Mouse (Mus musculus) heart, postnatal 4 days (tissue): ENCODE data around the gene Shisa7. TPM values are rescaled to one million over a fixed set of nuclear protein-coding genes. Genes with fewer than 3 reads are reported as not detected.
"Not testable (repeated sequence)": the region's sequence is repeated elsewhere in the genome, so short reads cannot be mapped to it uniquely, and the experiment has no call there.

Experiments used
- DNase-seq: peaks from one replicate; pipeline ENCODE4 v3.0.0; 2021
- total RNA-seq, 2 experiments: library from RNA; stranded (reverse); gene quantifications; 2 replicates each; pipeline ENCODE4 v1.2.3; 2021

The Shisa7 gene
- total RNA-seq, result under 1 TPM in 1 of 2 experiments, not detected in 1; 0.20 TPM

DNA sequence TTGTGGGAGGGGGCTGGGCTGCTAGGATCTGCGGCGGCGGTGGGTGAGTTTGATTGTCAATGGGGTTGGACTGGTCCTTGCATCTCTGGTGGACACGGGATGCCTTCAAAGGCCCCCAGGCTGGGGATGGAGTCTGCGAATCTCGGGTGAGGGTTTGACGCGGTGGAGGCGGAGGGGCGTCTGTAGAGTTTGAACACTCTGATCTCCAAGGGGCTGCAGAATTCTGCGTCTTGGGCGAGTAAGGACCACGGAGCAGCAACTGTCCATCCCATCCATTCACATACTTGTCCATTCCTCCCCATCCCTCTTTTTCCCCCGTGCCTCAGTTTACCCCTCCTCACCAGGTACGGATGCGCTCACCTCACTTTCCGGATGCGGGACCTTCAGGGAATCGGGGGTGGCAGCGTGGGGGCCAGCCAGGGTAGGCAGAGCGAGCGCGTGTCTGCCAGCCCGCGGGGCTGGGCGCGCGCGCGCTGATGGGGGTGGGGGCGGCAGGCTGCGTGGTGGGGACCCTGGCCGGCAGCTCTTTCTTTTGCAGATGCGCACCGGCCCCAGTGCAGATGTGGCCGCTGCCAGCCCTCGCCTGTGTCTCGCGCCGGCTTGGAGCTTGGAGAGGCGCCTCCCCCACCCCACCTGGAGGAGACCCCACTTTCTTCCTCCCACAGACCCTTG is at the start of gene Shisa7:
TSS of gene Shisa7 (minus strand) at position 452 of the 672 bp plus-strand sequence.
- DNase-seq, result no peak

DNA sequence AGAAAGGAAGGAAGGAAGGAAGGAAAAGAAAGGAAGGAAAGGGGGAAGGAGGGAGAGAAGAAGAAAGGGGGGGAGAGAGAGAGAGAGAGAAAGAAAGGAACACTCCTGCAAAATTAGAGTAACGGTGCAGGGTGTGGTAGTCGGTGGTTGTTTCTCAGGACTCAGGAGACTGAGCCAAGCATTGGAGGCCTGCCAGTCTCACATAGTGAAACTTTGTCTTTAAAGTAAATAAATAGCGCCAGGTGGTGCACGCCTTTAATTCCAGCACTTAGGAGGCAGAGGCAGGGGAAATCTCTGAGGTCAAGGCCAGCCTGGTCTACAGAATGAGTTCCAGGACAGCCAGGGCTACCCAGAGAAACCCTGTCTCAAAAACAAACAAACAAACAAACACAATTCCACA is 42.2 kb upstream of the Shisa7 start:
- DNase-seq, result no peak

DNA sequence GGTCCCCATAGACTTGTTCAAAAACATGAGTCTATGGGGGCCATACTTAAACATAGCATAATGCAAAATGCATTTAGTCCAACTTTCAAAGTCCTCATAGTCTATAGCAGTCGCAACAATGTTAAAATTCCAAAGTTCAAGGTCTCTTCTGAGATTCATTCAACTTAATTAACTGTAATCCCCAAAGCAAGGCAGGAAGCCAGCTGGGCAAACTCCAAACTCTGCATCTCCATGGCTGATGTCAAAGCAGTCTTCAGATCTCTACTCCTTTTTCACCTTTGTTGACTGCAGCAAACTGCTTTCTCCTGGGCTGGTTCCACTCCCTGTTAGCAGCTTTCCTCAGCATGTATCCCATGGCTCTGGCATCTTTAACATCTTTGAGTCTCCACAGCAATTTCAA is 34.5 kb upstream of the Shisa7 start:
- not testable (repeated sequence) for DNase-seq

DNA sequence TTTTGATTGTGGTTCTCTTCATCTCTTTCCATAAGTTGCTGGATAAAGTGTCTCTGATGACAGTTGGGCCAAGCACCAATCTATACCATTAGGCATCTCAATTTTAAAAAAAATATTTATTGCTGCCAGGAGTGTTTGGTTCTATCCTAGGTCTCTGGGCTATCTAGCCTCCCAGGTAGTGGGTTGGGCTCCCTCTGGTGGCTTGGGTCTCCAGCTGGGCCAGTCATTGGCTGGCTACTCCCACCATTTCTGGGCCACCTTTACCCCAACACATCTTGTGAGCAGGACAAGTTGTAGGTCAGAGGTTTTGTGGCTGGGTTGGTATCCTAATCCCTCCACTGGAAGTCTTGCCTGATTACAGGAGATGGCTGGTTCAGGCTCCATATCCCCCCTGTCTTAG is 33.7 kb upstream of the Shisa7 start:
- no peak for DNase-seq

DNA sequence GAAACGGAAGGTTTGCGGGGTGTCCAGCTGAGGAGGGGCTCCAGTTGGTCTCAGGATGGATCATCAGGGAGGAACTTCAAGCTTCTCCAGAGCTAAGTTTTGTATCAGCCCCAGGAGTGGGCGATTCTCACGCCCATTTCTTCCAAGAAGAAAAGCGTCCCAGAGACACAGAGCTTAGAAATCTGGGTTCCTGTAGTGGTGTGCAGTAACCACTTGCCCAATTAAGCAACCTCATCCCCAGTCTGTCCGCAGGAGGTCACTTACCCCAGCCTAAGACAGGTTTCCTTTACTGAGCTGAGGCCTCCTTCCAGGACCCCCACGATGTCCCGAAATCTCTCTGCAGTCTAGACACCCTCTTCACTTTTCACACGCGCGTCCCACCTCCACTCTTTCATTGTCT is 32.7 kb upstream of the Shisa7 start:
- no peak for DNase-seq

DNA sequence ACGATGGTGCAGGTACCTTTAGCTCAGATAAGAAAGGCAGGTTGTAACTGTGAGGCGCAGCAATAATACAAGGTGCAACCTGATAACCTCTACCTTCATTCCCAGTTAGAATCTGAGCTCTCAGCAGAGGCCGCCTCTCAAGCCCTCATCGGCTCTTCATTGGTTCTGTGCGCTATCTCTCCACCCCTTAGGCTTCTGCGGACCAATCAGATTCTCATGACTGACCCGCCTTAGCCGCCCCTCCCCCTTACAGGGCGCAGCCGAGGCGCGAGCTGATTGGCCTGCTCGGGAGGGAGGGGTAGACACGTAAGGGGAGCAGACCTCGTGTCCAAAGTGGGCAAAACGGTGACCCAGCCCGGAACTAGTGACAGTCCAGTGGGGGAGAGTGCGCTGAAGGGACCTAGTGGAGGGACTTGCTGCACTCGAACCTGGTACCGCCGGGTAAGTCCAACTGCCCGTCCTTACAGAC is 32.3 kb upstream of the Shisa7 start, which contains the start of gene Isoc2a:
TSS of gene Isoc2a (plus strand) at position 401 of the 469 bp plus-strand sequence.
- DNase-seq, result peak; percentile 90

DNA sequence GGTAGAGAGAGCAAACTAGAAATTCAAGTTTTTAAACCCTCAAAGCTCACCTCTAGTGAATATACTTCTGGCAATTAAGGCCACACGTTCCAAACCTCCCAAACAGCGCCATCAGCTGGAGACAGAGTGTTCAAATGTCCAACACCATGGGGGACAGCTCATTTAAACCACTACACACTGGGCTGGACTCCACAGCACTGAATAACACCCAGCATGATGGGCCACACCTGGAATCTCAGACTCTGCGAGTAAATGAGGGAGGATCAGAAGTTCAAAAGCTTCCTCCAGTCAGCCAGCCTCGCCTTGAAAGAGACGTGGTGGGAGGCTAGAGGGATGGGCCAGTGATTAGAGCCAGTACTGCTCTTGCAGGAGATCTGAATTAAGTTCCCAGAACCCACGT is 25.6 kb upstream of the Shisa7 start, which contains the start of gene Isoc2b:
TSS of gene Isoc2b (minus strand) at position 126 of the 400 bp plus-strand sequence.
- no peak for DNase-seq

DNA sequence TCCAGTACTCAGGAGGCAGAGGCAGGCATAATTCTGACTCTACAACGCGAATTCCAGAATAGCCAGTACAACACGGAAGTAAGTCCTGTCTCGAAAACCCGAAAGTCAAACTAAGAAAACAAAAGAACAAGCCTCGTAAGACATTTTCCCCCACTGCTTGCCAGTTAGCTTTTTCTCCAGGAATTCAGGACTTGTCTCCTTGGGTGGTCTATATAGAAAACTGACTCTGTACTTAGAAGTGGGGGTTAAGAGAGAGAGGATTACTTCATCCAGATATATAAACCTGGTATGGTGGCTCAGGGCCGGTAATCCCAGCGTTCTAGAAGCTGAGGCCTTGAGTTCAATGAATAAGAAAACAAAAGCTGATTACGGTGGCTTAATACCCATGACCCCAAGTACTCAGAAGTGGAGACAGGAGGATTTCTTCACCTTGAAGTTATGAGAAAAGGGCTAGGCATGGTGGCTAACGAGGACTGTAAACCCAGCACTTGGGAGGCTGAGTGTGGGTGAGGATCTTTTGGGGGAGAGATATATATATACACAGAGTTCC is 22.2 kb upstream of the Shisa7 start:
- DNase-seq, result no peak

DNA sequence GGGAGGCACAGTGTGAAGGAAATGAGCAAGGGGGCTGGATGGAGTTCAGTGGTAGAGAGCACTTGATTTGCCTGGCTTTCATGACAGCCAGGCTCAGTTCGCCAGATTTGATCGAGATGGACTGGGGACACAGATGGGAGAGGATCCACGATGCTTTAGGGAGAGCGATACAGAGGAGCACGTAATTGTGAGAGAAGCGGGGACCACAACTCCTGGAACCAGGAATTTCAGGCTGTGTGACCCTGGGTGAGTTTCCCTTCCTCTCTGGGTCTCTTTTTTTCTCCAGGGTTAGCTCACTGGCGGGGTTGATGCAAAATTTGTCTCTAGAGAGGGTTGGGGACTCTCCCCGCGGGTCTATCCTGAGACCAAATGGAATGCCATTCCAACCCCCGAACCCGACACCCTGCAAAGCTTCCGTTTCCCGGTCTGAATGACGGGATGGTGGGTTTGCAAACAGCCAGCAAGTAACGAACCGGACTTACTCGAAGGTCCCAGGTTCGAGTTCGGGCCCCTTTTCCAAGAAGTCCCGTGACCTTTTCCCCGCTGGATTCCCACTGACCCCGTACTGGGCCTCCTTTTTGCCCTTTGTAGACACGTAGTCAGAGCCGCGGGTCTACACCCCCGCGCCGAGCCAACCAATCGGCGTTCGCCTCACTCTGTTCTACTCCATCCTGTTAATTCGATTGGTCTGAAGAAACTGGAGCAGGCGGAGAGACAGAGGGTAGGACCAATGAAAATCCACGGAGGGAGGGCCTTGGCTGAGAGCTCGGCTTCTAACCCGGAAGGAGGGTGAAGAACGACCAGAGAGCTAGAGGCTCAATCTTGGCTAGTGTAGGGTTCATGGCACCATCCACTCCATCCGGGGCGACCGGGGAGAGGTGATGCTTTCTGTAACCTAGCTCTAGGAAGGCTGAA is 21.3 kb upstream of the Shisa7 start:
- peak; percentile 98 for DNase-seq

DNA sequence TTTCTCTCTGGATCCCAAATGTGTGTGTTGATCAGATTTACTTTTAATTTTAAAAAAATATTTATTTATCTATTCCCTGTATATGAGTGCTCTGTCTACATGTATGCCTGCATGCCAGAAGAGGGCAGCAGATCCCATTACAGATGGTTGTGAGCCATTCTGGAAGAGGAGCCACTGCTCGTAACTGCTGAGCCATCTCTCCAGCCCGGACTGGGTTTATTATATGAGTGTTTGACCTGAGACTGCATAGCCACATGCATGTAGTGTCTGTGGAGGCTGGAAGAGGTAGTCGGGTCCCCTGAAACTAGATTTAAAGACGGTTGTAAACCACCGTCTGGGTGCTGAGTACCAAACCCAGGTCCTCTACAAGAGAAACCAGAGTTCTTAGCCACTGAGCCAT is 20.6 kb upstream of the Shisa7 start:
- DNase-seq, result peak; percentile 56

DNA sequence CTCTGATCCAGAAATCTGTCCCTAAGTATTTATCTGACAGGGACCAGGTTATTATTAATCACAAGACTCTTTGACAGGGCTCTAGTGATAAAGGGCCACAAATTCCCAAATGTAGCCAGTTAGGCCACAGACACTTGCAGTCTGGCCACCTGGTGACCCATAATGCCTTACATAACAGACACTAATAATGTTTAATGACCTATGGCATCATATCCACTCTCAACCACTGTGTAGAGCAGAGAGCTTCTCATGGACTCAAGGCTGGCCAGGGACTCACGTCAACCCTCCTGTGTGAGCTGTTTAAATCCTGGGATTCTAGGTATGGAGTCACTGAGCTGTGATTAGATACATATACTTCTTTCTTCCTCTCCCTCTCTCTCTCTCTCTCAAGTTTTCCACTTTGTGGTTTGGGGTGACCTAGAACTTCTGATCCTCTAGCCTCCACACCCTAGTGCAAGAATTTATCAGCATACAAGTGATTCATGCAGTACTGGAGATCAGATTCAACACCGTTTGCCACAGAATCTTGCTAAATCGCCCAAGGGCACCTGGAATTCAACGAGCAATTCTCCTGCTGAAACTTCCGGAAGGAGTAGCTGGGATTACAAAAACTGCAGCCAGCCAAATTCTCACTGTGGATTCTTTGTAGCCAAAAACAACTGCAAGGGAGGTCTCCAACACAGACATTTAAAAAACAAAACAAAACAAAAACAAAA is 19.8 kb upstream of the Shisa7 start:
- no peak for DNase-seq

DNA sequence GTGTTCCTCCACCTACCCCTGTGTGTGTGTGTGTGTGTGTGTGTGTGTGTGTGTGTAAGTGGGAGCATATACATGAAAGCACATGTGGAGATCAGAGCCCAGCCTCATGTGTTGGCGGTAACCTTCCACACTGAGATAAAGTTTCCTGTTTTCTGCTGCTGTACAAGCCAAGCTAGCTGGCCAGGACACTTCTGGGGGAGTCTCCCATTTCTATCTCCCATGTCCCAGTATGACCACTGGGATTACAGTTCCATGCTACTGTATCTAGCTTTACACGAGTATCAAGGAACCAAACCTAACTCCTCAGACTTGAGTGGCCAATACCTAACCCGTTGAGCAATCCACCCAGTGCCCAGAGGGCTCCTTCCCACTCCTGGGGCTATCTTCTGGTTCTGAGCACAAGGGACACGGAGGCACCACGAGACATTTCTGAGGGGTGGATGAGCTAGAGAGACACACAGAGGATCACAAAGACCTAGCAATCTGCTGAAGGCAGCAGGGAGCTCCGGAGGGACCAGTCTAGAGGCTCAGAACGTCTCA is 19.1 kb upstream of the Shisa7 start:
- no peak for DNase-seq

DNA sequence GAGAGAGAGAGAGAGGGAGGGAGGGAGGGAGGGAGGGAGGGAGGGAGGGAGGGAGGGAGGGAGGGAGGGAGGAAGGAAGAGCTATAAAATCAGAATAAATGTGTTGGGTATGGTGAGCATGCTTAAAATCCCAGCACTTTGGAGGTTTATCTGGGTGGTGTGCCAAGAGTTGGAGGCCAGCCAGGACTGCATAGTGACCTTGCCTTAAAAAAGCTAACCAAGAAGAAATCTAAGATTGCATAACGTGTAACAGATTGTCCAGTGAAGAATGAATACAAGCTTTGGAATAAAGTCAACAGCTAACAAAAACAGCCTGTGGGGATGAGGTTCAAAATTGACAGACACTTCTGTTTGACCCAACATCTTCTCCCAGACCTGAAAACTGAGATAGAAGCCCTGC is 18.5 kb upstream of the Shisa7 start:
- DNase-seq, result peak; percentile 69

DNA sequence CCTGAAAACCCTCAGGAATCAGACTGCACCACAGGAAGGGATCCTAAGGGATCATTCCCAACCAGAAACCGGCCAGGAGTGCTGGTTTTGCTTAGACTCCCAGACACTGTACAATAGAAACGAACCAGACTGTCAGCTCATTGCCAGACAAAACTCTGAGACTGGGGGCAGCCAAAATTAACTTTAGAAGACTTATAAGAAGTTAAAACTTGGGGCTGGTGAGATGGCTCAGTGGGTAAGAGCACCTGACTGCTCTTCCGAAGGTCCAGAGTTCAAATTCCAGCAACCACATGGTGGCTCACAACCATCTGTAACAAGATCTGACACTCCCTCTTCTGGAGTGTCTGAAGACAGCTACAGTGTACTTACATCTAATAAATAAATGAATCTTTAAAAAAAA is 16.4 kb upstream of the Shisa7 start:
- not testable (repeated sequence) for DNase-seq

DNA sequence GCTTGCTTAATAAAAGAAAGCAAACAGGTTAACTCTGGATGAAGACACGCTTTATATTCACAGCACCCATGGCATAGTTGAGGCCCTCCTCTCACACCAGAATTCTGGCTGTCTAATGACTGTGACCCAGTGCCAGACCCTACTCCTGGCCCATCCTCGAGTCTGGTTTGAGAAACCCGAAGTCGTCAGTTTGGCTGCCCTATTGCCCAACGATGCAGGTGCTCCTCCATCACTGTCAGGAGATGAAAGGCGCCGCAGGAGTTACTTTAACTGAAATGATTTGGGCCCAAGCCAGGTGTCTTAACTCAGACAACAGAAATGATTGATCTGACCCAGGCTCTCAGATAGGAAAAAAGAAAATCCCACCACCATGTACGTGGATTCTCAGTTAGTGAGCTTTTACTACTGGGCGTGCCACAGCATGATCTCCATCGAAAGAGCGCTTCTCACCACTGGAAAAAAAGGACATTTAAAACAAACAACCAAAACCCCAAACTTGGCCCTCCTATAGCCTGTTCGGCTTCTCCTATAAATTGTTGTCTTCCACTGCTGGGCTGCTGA is 15.0 kb upstream of the Shisa7 start:
- DNase-seq, result no peak

DNA sequence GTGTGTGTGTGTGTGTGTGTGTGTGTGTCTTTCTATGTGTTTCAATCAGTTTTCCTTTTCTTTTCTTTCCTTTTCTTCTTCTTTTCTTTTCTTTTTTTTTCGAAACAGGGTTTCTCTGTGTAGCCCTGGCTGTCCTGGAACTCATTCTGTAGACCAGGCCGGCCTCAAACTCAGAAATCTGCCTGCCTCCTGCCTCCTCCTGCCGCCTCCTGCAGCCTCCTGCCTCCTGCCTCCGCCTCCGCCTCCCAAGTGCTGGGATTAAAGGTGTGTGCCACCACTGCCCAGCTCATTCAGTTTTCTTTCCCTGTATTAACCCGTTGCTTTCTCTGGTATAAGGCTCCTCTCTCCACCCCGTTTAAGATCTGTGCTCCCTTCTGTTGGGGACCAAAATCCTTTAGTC is 12.8 kb upstream of the Shisa7 start:
- no peak for DNase-seq

DNA sequence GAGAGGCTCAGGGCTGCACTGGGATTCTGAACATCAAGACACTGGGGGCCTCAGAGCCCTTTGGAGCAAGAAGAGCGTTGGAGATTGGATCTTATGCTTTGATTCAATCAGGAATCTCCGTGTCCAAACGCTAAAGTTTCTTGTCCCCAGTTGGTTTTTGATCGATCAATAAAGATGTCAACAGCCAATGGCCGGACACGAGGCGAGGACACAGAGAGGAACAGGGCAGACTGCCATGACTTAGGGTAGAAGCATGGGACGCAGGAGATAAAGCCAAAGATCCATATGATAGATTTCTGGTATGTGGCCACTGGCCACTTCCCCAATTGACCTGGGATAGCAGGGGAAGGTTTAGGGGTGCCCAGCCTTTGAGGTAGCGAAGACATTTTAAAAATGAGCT is 12.0 kb upstream of the Shisa7 start:
- no peak for DNase-seq

DNA sequence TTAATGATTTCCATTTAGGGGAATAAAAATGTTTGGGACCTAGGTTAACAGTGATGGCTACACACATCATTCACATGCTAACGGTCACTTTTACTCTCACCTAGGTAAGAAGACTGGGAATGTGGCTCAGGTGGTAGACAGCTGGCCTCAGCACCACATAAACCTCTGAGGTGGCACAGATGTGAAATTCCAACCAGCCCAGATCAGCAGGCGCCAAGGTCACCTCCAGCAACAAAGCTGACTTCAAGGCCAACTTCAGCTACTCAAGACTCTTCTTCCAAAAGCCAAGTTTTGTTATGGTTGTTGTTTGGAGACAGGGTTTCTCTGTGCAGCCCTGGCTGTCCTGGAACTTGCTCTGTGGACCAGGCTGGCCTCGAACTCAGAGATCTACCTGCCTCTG is 9.1 kb upstream of the Shisa7 start:
- no peak for DNase-seq

DNA sequence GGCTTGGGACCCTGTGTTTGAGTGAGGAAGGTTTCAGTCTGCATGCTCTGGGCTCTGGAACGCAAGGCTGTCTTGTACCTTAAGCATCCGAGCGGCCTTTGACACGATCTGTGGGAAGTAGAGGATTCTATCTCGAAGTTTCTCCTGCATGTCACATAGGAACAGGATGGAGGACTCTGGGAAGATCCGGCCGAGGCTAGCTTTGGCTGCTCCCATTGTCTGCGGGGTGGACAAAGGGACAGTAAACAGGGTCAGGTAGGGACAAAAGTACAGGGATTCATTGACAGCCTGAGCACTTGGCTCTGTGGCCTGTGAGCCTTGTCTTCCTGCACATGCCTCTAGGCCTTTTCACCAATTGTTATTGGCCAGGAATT is 6.8 kb upstream of the Shisa7 start:
- no peak for DNase-seq

DNA sequence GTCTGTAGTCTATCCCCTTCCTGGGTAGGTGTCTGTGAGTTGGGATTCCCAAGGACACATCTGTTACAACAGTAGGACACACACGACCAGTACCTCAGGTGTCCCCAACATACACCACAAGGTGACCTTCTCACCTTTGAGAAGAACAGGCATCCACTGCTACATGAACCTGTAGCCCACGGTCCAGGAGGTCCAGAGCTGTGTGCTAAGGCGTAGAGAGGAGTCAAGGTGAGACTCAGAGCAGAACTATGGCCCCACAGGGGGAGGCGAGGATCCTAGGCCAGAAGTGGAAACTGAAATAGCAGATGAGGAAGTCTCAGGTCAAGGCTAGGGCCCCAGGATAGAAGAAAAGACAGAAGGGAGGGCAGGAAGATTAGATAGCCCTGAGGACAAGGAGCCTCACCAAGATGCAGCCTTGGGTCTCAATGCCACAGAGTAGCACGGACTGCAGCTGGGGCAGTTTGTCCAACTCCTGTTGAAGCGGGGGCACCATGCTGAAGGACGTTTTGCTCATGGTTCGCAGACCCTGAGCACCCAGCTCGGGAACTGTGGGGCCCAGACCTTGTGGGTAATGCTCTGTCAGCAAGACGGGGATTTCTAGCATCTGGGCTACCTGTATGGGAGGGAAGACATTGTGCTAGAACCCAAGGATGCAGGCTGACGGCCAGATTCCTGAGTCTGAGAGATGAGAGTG is 6.3 kb upstream of the Shisa7 start:
- no peak for DNase-seq

DNA sequence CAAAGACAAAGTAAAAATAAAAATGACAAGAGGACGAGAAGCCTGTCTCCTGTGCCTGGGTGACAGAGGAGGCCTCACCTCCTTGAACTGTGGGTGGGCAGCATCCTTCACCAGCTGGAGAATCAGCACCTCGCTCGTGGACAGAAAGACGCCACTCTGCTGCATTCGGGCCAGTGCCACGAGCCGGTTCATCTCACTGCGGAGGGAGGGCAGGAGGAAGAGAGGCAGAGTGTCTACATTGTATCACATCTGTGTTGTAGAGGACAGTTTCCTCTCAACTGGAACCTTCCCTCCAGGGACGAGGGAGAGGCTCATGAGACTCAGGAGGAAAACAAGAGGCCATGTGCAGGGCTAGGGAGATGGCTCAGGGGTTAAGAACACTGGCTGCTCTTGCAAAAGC is 4.9 kb upstream of the Shisa7 start:
- DNase-seq, result no peak
